Mouse (Mus musculus): ENCODE measurements around the gene Slc6a20a.

The Slc6a20a gene

GRCm38 (mm10) chr9:123638231-123638630 lies 40.5 kb downstream of the Slc6a20a start:
- DNase-seq (ENCODE audit: low read depth): no peak

GRCm38 (mm10) chr9:123636771-123637170 lies 41.9 kb downstream of the Slc6a20a start:
- DNase-seq (ENCODE audit: low read depth): no peak

- no peak for DNase-seq (ENCODE audit: low read depth)
These were observed 45.7 kb downstream of the Slc6a20a start for GRCm38 (mm10) chr9:123632993-123633392.

- no peak for DNase-seq (ENCODE audit: low read depth)
These were observed 46.4 kb downstream of the Slc6a20a start, which contains the start of gene Slc6a20b for GRCm38 (mm10) chr9:123632281-123632680. TSS of gene Slc6a20b (minus strand) at chr9:123632565.

GRCm38 (mm10) chr9:123631666-123632065 lies 47.0 kb downstream of the Slc6a20a start:
- DNase-seq (ENCODE audit: low read depth): no peak

- DNase-seq (ENCODE audit: low read depth): no peak
These were observed 52.9 kb downstream of the Slc6a20a start for GRCm38 (mm10) chr9:123625821-123626220.

GRCm38 (mm10) chr9:123624741-123625140 lies 53.9 kb downstream of the Slc6a20a start:
- no peak for DNase-seq (ENCODE audit: low read depth)

GRCm38 (mm10) chr9:123620311-123621098 lies 58.2 kb downstream of the Slc6a20a start:
- no peak for DNase-seq (ENCODE audit: low read depth)

GRCm38 (mm10) chr9:123601529-123601928 lies 77.2 kb downstream of the Slc6a20a start:
- DNase-seq (ENCODE audit: low read depth): no peak

GRCm38 (mm10) chr9:123597376-123597775 lies 81.3 kb downstream of the Slc6a20a start:
- no peak for DNase-seq (ENCODE audit: low read depth)

- DNase-seq (ENCODE audit: low read depth): no peak
These were observed 81.8 kb downstream of the Slc6a20a start for GRCm38 (mm10) chr9:123596910-123597309.

- DNase-seq (ENCODE audit: low read depth): no peak
These were observed 83.5 kb downstream of the Slc6a20a start for GRCm38 (mm10) chr9:123595194-123595593.

GRCm38 (mm10) chr9:123589240-123589910 lies 89.3 kb downstream of the Slc6a20a start:
- no peak for DNase-seq (ENCODE audit: low read depth)

Data from naive thymus-derived CD4-positive, alpha-beta T cell, adult 2 months (primary cell).